Mouse (Mus musculus) A20 (cell line): ENCODE measurements at regions not wholly inside any gene's neighbourhood (a gene's known extent, or its start where the extent isn't known, plus 50 kb on each side); places are given as distances from the start of the nearest gene placed in this dataset.
"Not testable (repeated sequence)": the region's sequence is repeated elsewhere in the genome, so short reads cannot be mapped to it uniquely, and the experiment has no call there.

Source experiments
- DNase-seq: peaks from one replicate; pipeline ENCODE4 v3.0.0-alpha.2; 2011; ENCODE audit warnings: low read depth, low spot score

DNA sequence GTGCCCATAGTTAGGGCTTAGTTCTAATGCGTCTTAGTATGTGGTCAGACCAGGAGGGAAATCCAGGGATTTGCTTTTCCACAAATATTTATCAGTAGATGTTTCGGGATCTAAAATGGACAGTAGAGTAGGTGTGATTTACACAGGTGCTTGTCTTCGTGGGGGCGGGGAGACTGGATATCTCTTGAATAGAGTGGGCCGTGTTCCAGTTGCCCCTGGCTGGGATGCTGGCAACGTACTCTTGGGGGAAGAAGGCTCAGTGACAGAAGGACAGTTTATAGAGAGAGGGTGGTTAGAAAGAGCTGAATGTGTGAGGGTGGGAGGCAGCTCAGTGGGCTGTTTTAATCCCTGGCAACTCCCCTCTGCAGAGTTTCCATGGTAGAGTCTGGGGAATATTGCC, 117.4 kb downstream of the Enc1 start:
- no peak for DNase-seq

DNA sequence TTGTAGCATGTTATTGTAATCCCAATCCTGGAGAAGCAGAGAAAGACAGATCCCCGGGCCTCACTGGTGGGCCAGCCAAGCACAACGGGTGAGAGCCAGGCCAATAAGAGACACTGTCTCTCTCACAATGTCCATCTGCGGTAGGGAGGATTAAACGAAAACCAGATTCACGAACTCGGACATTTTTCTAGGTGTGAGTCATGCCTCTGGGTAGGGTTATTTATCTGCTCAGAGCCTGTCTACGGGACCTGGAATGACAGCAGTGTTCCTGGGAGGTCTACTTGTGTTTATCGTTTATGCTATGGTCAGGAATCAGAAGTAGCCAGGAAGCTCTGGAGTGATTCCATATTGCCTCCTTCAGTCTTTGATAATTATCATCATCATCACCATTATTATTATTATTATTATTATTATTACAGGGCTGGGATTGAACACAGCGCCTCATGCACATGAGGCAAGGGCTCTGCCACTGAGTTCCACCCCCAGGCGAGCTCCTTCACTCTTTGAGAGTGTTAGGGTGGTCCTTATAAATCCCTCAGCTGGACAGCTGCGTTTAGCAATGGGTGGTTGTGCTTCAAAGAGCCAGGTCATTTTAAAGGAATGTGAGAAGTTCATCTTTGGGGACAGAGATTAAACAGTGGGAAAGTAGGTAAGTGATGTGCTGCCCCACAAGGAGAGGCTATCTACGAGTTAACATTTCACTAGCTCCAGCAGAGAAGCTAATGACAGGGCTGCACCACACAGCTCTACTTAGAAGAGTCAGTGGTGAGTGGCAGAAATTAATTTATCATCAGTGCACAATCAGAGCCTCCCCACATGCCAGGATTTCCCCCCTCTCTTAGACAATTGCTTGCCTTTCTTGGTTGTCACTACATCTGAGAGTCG, 116.3 kb downstream of the Enc1 start:
- DNase-seq = no peak

DNA sequence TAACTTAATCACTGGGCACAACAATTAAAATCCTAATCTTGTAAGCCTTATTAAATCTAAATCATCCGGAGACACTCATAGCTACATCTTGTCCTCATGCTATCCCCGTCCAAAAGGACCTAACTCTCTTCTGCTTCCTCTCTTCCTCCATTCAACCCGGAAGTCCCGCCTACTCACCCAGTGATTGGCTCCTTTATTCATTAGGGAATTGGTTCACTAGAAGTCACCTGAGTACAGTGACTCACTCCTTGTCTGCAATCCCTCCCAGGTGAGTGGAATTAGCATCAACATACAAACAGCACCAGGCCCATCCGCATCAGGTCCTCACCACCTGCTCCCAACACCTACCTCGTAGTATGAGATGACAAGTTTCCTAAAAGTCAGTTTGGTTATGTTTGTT, 114.5 kb downstream of the Enc1 start:
- DNase-seq = not testable (repeated sequence)

DNA sequence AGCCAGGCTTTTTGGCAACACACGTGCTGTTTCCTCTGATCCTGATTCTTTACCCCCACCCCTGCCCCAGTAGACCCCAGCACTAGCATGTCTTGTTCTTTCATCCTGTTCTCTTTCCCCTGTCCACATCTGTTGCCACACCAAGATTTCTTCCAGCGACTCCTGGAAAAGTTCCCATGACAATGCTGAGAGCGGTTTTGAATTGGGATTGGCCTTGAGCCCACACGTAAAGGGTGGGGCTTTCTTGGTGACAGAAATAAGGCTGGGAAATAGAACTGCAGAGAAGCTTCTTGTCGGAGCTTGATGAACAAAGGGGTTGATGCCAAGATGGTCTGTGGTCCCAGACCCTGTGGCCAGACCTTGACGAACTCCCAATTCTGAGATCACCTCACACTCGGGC, 106.8 kb downstream of the Enc1 start:
- no peak for DNase-seq

DNA sequence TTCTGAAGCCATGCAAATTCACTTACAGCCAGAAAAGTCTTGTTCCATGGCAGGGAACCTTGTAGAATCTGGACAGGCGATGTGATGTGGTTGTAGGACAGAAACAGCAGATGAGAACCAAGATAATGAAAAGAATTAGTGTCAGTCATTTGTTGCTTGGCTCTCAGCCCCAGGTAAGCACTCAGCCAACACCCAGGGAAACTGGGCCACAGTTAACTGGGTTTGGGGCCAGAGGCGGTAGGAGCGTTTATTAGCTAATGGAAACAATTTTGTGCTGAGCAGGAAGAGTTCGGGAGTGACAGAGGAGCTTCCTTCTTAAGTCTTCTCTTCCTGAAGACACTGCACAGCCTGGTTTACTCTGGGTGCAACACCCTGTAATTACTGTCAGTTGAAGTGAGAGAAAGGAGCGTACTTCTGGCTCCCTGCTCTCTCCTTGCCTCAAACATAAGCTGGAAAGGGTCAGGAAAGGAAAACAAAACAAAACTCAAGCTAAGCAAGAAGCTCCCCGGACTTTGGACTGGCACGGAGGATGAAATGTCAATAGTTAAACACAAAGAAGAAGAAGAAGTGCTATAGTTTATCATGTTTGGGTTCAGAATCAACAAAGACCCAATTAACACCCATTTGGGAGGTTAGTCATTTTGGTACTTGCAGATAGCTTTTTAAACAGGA, 100.4 kb downstream of the Enc1 start:
- no peak for DNase-seq

DNA sequence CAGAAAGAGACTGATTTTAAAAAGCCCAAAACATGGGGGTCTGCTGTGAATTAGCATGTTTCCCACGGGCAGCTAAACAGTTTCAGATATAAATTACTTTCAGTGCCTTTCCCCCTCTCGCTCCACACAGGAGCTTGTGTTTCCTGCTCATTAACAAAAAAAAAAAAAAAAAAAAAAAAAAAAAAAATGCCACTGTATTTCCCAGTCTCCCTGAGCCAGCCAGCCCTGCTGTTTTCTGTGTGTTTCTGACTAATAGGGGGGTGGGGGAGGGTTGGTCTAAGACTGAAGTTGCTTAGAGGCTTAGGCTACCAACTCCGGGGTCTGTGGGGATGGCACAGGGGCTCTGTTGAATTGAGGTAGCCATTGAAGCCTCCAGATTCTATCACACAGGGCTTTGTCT, 97.0 kb downstream of the Enc1 start:
- DNase-seq = no peak

DNA sequence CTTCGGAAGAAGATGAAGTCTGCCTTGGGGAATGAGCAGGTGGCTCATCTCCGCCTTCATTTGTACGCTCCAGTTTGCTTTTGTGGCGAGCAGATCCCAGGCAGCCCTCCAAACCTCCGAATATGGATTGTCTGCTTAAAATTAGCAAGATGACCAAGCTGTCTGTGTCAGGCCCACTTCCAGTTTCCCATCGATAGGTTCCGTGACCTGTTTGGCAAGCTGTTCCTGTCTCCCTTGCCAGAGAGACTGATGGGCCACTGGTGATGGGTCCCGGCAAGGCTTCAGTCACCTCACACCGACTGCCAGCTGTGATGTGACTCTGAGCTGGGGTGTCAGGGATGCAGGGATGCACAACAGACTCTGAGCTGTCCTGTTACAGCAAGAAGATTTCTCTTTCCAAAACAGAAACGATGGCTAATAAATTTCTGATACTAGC, 96.4 kb downstream of the Enc1 start:
- no peak for DNase-seq

DNA sequence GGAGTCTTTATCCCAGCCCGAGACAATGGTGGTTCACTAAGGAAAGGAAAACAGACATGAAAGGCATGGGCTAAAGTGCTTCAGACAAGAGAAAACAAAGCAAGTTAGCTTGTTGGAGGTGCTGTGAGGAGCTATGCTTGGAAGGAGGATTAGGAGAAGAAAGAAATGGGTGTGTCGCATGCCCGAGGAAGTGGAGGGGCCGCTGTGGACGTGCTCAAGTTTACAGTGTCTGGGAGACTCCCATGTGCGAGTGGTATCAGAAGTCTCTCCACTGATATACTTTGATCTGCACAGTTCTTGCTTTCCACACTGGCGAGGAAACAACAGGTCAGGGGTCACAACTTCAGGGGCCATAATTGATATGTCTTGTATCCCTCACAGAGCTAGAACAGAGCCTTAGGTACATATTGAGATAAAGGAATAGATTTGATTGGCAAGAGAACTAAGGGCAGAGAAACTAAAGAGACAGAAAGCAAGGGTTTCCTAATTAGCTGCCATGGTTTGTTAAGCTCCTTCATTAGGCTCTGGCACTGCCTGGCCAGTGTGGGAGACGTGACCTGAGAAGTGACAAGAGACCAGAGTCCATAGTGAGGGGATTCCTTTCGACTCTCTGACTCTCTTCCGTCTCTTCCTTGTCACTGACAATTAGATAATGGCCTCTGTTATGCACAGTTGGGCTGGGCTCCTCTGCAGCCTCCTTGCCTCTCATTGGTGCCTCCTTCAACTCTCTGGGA, 93.1 kb downstream of the Enc1 start:
- DNase-seq = no peak

DNA sequence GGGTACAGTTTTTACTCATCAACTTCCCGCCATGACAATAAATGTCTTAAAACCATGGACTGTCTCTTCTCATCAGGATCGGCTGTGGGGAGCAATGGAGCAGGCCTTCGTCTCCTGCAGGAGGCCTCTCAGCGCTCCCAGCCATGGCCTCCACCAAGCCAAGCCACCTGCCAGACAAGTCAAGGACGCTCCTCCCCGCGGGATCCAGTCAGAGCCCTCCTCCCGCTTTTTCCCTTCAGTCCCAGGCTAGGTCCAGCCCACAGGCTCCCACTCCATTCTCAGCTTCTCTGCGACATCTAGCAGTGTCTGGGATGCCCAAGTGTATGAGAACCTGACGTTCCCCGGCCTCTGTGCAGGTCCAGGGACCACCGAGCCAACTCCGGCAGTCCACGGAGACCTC, 90.2 kb downstream of the Enc1 start:
- no peak for DNase-seq

DNA sequence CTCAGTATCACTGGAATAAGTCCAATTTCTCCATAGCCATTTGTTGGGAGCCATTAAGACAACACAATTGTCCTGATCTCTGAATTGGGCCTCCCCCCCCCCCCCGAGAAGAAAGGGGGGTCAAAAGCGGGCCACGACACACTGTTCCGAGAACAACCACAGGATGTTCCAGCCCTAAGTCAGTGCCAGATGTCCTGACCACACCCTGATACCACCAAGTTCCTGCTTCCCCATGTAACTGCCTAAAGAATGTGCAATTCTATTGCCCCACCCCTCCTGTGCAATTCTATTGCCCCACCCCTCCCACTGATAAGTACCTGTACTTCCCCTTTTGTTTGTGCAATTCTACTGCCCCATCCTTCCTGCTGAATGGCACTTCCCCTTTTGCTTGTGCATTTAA, 80.4 kb downstream of the Enc1 start:
- DNase-seq = not testable (repeated sequence)

DNA sequence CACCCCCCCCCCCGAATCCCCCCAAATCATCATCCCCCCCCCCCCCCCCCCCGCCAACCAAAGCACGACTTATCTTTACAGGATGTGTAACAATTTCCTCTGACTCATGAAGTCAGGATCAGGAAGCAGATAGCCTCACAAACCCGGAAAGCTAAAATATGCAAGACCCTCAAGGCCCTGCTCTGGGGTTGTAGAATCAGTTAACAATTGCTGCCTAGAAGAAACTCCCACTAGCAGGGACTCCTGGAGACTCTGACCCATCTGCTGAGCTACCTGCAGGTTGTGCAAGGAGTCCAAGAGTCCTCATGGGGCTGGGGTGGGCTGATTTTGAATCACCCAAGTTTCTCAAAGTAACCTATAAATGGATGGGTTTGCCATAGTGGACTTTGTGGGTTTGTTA, 79.9 kb downstream of the Enc1 start:
- no peak for DNase-seq

DNA sequence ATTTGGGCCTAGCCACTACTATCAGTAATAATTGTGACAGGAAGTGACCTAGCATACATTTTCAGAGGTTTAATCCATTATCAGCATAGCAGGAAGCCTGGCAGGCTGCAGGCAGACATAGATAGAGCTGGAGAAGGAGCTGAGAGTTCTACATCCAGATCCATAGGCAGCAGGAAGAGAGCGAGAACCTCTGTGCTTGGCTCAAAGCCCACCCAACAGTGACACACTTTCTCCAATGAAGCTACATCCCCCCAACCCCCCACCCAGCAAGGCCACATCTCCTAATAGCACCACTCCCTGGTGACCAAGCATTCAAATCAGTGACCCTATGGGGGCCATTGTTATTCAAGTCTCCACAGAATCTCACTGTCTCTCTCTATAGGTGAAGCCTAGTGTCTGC, 79.4 kb downstream of the Enc1 start:
- no peak for DNase-seq

DNA sequence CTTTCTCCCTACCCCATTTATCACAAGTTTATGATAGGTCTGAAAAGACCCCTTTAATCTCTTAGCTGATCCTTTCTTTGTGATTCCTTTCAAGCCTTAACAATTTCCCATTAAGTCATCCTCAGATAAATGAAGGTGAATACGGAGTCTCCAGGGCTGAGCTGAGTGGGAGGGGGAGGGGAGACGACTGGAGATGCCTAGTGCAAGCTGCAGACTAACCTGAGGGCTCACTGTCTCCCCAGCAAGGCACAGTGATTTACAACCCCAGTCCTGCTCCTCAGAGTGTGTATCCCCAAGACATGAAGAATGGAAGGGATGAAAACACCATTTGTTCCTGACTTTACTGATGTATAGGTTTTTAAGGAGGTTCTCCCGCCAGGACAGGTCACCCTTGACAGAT, 76.7 kb downstream of the Enc1 start:
- no peak for DNase-seq

DNA sequence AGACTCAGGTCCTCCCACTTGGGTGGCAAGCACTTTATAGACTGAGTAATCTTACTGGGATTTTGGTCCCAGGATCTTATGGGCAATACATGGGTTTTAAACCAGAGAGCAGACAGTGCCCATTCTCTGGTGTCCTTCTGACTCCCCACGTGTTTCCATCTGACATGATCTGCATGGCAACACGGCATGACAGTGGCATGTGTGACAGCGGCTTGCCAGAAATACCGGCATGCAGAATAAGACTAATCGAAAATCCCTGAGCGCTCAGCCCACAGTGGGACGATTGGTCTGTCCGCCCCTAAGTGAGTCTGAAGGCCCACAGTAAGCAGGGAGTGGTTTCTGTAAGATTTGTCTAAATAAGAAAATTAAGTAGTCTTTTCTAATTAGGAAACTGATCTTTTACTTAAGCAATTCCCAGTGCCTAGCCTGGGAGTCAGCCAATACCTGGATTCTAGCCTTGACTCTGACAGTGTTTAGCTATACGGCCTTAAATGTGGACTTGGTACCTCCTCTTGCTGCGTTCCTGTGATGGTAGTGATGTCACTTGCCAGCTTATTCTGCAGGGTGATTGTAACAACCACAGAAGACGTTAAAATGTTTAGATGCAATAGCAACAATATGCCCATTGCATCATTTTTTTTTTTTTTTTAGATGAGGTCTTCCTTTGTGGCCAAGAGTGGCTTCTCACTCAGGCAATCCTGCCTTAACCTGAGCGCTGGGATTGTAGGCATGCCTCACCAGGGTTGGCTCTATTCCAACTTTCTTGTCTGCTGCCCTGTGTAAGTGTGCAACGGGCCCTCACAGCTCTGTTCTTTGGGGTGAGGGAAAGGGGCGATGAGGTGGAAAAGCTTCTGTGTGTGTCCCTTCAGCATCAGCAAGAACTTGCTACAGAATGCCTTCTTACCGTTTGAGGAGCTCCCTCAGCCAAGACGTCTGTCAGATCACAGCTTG, 71.8 kb downstream of the Enc1 start:
- DNase-seq = no peak

DNA sequence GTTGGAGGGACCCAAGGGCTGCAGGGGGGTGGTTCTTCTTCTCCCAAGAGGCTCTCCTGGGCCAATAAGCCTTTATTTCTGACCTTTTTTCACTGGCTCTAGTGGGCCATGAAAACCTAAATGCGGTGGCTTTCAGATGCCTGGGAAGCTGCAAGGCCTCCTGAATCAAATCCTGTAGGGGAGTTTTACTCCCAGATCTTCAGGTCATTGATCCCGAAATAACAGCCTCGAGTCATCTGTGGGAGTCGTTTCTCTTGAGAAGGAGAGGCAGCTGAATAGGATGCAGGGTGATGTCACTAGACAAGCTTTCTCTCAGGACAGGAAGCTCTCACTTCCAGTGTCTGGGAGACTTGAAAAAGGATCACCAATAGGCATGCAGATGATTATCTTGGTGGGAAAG, 70.4 kb downstream of the Enc1 start:
- no peak for DNase-seq

DNA sequence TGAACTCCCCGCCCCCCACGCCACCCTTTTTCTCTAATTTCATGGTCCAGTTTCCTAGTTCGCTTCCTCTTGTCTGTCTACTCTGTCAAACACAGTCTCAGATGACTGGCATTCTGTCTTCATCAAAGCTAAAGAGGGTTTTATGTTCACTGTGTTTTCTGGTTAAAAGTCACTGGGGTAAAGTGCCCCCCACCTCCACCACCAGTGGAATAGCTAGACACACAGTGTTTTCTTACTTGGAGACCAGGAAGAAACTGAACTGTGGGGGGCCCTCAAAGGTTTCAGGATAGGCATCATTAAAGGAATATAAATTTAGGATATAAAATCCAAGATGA, 69.9 kb downstream of the Enc1 start:
- no peak for DNase-seq

DNA sequence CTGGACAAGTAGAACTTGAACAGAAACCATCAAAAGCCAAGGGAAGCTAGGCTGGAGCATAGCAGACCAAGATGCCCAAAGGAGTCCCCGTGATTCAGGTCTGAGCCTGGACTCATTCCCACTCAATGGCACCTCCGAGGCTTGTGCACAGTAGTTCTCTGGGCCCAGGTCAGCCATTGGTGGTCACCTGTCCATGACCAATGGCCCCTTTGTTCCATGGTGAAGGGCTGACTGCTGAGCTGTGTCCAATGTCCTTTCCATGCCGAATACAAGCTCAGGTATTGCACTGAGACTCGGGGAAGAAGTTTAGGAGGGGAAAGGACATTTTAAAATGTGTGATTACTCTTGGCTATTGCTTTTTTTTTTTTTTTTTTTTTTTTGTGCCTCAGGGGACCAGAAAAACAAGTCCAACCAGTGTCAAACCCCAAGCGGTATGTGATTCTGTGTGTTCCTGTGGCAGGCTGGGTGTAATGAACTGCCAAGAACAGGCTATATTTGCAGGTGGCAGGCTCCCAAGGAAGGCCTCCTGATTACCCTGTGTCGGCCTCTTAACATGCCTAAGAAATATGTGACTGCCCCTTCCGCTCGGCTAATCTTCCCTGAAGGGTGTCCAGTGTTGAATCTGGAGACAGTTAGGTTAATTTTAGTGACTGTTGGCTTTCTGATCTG, 69.4 kb downstream of the Enc1 start:
- no peak for DNase-seq

DNA sequence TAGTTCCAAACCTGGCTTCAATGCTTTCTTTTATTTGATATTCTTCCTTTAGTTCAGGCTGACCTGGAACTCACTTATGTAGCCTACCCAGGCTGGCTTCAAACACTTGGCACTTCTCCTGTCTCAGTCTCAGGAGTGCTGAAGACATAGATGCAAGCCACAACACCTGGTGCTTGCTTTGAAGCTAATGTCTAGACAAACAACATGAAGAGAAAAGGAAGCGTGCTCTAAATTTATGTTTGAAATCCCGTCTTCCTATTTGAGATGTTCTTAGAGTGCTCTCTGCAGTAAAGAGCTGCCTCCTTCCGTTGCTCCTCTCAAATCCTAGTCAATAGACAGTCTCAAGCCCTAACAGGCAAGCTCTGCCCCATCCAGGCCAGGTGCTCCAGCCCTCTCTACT, 68.5 kb downstream of the Enc1 start:
- no peak for DNase-seq

DNA sequence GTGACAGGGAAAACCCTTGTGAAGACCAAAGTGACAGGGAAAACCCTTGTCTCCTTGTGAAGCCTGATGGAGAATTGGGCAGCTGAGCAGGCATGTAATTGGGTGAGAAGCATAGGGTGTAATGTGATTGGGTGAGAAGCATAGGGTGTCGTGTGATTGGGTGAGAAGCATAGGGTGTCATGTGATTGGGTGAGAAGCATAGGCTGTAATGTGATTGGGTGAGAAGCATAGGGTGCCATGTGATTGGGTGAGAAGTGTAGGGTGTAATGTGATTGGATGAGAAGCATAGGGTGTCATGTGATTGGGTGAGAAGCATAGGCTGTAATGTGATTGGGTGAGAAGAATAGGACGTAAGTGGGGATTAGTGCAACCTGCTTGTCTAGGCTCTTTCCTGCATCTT, 67.5 kb downstream of the Enc1 start:
- DNase-seq = no peak
